Mouse (Mus musculus) activated CD4-positive, CD25-positive, alpha-beta regulatory T cell (primary cell): Measurements from ENCODE around the gene Sppl2b. TPM values are rescaled to one million over a fixed set of nuclear protein-coding genes. Genes with fewer than 3 reads are reported as not detected.

ENCODE experiments used
- polyA plus RNA-seq, 2 experiments: library from polyadenylated mRNA; unstranded; fragments of 100-300 nt; shearing (Covaris generic); gene quantifications; one replicate each; pipeline ENCODE4 v1.2.1; 2017

The Sppl2b gene
- 10 to 100 TPM; 20.9 to 29.3 TPM for polyA plus RNA-seq

GRCm38 (mm10) chr10:80854913-80855748, at the start of gene Sppl2b, which contains the start of gene Lsm7:
Gene Sppl2b (plus strand): TSS chr10:80855275.
Gene Lsm7 (minus strand): TSS chr10:80855209.

DNA sequence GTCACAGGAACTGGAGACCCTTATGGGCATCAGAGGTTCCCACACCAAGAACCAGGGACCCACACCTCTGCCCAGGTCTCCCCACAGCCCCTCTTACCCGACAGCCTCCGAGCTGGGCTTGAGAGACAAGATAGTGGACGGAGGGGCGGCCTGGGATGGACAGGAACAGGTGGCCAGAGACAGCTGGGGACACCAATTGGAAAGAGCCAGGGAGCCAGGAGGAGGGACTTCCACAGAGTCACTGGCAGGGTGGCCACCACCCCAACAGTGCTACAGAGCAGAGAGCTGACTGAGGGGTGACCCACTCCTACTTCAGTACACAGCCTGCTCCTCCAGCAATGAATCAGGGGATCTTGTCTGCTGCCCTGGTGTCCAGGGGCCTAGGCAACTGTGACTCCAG, 41.7 kb upstream of the Sppl2b start, which contains the start of gene Jsrp1:
Gene Jsrp1, minus strand, starts transcription at position 133 of the 400 bp plus-strand sequence.

GRCm38 (mm10) chr10:80826151-80827062, 28.7 kb upstream of the Sppl2b start, which contains the start of gene Oaz1:
Gene Oaz1 (plus strand): TSS chr10:80826656.

GRCm38 (mm10) chr10:80843931-80844547, 11.0 kb upstream of the Sppl2b start, which contains the start of gene Lingo3:
Gene Lingo3 (minus strand): TSS chr10:80844039.

DNA sequence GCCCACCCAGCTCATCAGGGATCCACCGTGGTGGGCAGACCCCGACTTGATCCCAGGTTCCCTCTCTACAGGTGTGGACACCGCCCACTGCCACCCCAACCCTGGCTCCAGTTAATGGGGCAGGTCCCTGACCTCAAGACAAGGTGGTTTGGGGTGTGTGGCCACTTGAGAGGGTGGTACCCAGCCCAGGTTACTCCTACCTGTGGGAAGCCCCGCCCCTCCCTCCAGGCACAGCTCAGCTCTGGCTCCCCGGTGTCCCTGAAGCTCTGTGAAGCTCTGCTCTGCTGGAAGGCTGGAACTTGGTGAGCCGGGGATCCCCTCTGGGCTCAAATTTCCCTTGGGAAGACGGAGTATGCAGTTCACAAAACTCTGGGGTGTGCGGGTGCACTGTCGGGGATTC, 16.5 kb downstream of the Sppl2b start, which contains the start of gene Tmprss9:
Gene Tmprss9, plus strand, starts transcription at position 268 of the 400 bp plus-strand sequence.

DNA sequence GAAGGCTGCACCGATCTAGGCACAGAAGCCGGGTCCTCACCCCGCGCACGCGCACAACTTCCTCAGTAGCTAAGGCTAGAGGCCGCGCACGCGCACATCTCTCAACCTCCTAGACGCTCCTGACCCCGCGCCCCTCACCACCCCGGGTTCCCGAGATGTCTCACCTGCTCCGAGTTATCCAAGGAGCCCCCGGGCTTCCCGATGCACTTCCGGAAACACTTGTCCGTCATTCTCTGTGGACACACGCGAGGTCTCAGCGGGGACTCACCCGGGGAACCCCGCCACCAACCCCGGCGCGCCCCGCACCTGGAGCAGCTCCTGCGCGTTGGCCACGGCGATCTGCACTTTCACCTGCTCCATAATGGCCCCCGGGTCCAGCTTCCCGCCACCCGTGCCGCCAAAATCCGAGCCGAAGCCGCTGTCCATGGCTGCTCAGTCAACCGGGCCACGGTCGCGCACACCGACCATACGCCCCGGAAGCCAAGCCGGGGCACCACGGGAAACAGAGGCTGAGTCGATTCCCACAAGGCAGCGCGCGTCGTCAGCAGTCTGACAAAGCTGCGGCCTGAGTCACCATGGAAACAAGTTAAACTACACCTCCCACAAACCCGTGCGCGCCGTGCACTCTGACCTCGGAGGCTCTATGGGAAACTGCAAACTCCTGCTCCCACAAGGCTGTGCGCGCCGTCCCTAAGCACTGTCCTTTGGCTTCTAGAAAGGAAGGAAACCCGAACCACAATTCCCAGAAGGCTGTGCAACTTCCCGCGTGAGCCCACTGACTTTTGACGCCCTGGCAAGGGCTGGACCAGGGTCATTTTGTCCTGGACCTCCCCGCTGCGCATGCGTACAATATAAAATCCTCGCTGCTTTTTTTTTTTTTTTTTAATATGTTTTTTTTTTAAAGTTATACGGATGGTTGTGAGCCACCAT, 45.5 kb downstream of the Sppl2b start, which contains the start of gene Timm13:
Gene Timm13, minus strand, starts transcription at position 652 of the 930 bp plus-strand sequence.

GRCm38 (mm10) chr10:80917779-80918434, 62.8 kb downstream of the Sppl2b start, which contains the start of gene Lmnb2:
Gene Lmnb2 (minus strand): TSS chr10:80918245.

Other genes starting within 250 kb of the Sppl2b start
- 10 to 100 TPM in 1 of 2 experiments, 1 to 10 TPM in 1; 6.5 to 15.3 TPM for gene Gm49322, start 249.3 kb upstream of the Sppl2b start, polyA plus RNA-seq
- 100 to 1,000 TPM; 228 to 252 TPM for gene Csnk1g2, start 232.4 kb upstream of the Sppl2b start, polyA plus RNA-seq
- gene Btbd2, start 198.2 kb upstream of the Sppl2b start, polyA plus RNA-seq, result 10 to 100 TPM; 20.1 to 27.7 TPM
- 100 to 1,000 TPM; 110 to 242 TPM for gene Mknk2, start 177.2 kb upstream of the Sppl2b start, polyA plus RNA-seq
- 100 to 1,000 TPM; 213 to 321 TPM for gene Mob3a, start 153.3 kb upstream of the Sppl2b start, polyA plus RNA-seq
- 100 to 1,000 TPM; 121 to 131 TPM for gene Izumo4, start 153.1 kb upstream of the Sppl2b start, polyA plus RNA-seq
- gene Ap3d1, start 113.0 kb upstream of the Sppl2b start, polyA plus RNA-seq, result 10 to 100 TPM; 38.5 to 75.7 TPM
- gene Dot1l, start 100.1 kb upstream of the Sppl2b start, polyA plus RNA-seq, result 10 to 100 TPM; 14.8 to 15.7 TPM
- 10 to 100 TPM; 64.0 to 79.5 TPM for gene Sf3a2, start 57.1 kb upstream of the Sppl2b start, polyA plus RNA-seq
- 100 to 1,000 TPM; 224 to 242 TPM for gene Plekhj1, start 56.6 kb upstream of the Sppl2b start, polyA plus RNA-seq
- not detected for gene Amh, start 50.0 kb upstream of the Sppl2b start, polyA plus RNA-seq
- gene Jsrp1, start 41.8 kb upstream of the Sppl2b start, polyA plus RNA-seq, result under 1 TPM in 1 of 2 experiments, not detected in 1; 0.53 TPM
- 1,000 to 10,000 TPM; 2,247 to 2,345 TPM for gene Oaz1, start 28.6 kb upstream of the Sppl2b start, polyA plus RNA-seq
- gene Lingo3, start 11.2 kb upstream of the Sppl2b start, polyA plus RNA-seq, result under 1 TPM in 1 of 2 experiments, not detected in 1; 0.21 TPM
- gene Lsm7, start 66 bp upstream of the Sppl2b start, polyA plus RNA-seq, result 100 to 1,000 TPM; 151 to 243 TPM
- gene Tmprss9, start 16.6 kb downstream of the Sppl2b start, polyA plus RNA-seq, result under 1 TPM in 1 of 2 experiments, not detected in 1; 0.05 TPM
- 100 to 1,000 TPM; 213 to 220 TPM for gene Timm13, start 45.7 kb downstream of the Sppl2b start, polyA plus RNA-seq
- gene Lmnb2, start 63.0 kb downstream of the Sppl2b start, polyA plus RNA-seq, result 10 to 100 TPM in 1 of 2 experiments, 1 to 10 TPM in 1; 7.6 to 12.9 TPM
- gene Gadd45b, start 74.8 kb downstream of the Sppl2b start, polyA plus RNA-seq, result 10 to 100 TPM; 40.6 to 80.6 TPM
- gene Gng7, start 159.7 kb downstream of the Sppl2b start, polyA plus RNA-seq, result under 1 TPM in 1 of 2 experiments, not detected in 1; 0.28 TPM
- gene Diras1, start 170.4 kb downstream of the Sppl2b start, polyA plus RNA-seq, result under 1 TPM in 1 of 2 experiments, not detected in 1; 0.54 TPM
- gene Slc39a3, start 182.2 kb downstream of the Sppl2b start, polyA plus RNA-seq, result 10 to 100 TPM; 13.9 to 14.7 TPM
- 10 to 100 TPM; 79.3 to 94.4 TPM for gene Sgta, start 204.9 kb downstream of the Sppl2b start, polyA plus RNA-seq
- gene Thop1, start 214.8 kb downstream of the Sppl2b start, polyA plus RNA-seq, result 1 to 10 TPM; 6.0 to 8.7 TPM
- under 1 TPM in 1 of 2 experiments, not detected in 1; 0.22 TPM for gene Creb3l3, start 243.6 kb downstream of the Sppl2b start, polyA plus RNA-seq